Mouse (Mus musculus): ENCODE measurements at regions not wholly inside any gene's neighbourhood (a gene's known extent, or its start where the extent isn't known, plus 50 kb on each side); places are given as distances from the start of the nearest gene placed in this dataset.
A peak's percentile ranks its signal among the peaks of the same experiment; 100 is the strongest.
"Not testable (repeated sequence)": the region's sequence is repeated elsewhere in the genome, so short reads cannot be mapped to it uniquely, and the experiment has no call there.

DNA sequence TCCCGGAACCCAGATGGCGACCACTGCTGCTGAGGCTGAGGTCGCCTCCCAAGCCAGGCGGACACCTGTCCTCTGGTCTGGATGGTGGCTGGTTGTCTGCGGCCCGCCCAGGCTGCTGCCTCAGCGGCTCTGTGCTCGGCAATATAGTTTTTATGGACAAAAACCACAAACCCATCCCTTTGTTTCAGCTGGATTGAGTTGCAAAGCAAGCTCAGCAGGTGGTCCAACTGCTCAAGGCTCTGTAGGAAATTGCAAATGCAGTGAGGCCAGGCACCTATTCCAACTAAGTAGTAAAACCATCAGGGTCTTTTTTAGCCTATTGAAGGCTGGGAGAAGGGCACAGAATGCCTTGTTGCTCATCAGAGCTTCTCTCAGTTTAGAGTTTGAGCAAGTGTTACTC lies 1613.3 kb upstream of the Zeb2 start:
- H3K9me3 ChIP-seq (replicated peaks; ENCODE audit: control insufficient read depth, insufficient read depth, low read length, poor library complexity, severe bottlenecking); H3K36me3 ChIP-seq (ENCODE audit: control insufficient read depth, insufficient read depth, low read length, poor library complexity, severe bottlenecking); H3K27me3 ChIP-seq (ENCODE audit: control insufficient read depth, insufficient read depth, low read length, poor library complexity, severe bottlenecking); H3K4me3 ChIP-seq (ENCODE audit: low read depth, low read length); H3K4me1 ChIP-seq (ENCODE audit: control insufficient read depth, insufficient read depth, low read length); H3K9ac ChIP-seq (ENCODE audit: low read depth, poor library complexity, severe bottlenecking): not testable (repeated sequence)
- H3K27ac ChIP-seq (ENCODE audit: insufficient read depth, low read length): peak overlapping the region; percentile 86; the same call in 1 of the 2 replicates
